Mouse (Mus musculus) lung, embryonic 15.5 days (tissue): Measurements from ENCODE around the gene Lama2. TPM values are rescaled to one million over a fixed set of nuclear protein-coding genes. Genes with fewer than 3 reads are reported as not detected.

Experiments
- ATAC-seq: fragments of 200-750 bp; cut with Nextera tagmentation; 2 replicates; pipeline ENCODE4 v1.8.0; 2017; ENCODE audit warnings: moderate number of reproducible peaks, borderline replicate concordance; ENCODE audit not compliant: low FRiP score, low TSS enrichment; ENCODE audit errors: extremely low read depth
- H3K27ac ChIP-seq: fragments of 300-500 bp; sonication (generic); 2 replicates; pipeline ENCODE4 v1.5.1; 2015; ENCODE audit warnings: moderate library complexity, mild to moderate bottlenecking, inconsistent platforms
- H3K27me3 ChIP-seq: fragments of 300-500 bp; sonication (generic); 2 replicates; pipeline ENCODE4 v1.6.1; 2015; ENCODE audit warnings: inconsistent platforms
- H3K36me3 ChIP-seq: fragments of 300-500 bp; sonication (generic); 2 replicates; pipeline ENCODE4 v1.6.1; 2015; ENCODE audit warnings: inconsistent platforms
- H3K4me1 ChIP-seq: fragments of 300-500 bp; sonication (generic); 2 replicates; pipeline ENCODE4 v1.6.1; 2015; ENCODE audit warnings: inconsistent platforms
- H3K4me2 ChIP-seq: fragments of 300-500 bp; sonication (generic); 2 replicates; pipeline ENCODE4 v1.6.1; 2015; ENCODE audit warnings: inconsistent platforms, mild to moderate bottlenecking, moderate library complexity
- H3K4me3 ChIP-seq: fragments of 300-500 bp; sonication (generic); 2 replicates; pipeline ENCODE4 v1.5.1; 2015; ENCODE audit warnings: mild to moderate bottlenecking, inconsistent platforms
- H3K9ac ChIP-seq: fragments of 300-500 bp; sonication (generic); 2 replicates; pipeline ENCODE4 v1.6.1; 2015; ENCODE audit warnings: inconsistent platforms
- H3K9me3 ChIP-seq: fragments of 300-500 bp; sonication (generic); 2 replicates; pipeline ENCODE4 v1.6.1; 2016; ENCODE audit warnings: inconsistent platforms
- WGBS: fragments of 180-500 bp; shearing (Covaris S2); methylation state at CpG from one replicate; pipeline ENCODE4 v1.1.7; 2015; 5-methylcytosine and 5-hydroxymethylcytosine counted together
- polyA plus RNA-seq: library from polyadenylated mRNA; unstranded; fragments of >200 nt; fragmentation: Nextera tagmentation; extraction: Ambion mirVana; gene quantifications from 2 replicates; pipeline ENCODE4 v1.2.1, GENCODE M21; 2015

Gene Lama2
- polyA plus RNA-seq, 1 experiment from 2014 or later = 13.4 TPM

- no peak overlapping the region for H3K4me2 ChIP-seq
- 70% methylated on average over 2 of the region's 2 CpGs for WGBS
- H3K9ac ChIP-seq = no peak overlapping the region
Observed at GRCm38 (mm10) chr10:27068794-27069435, 550.6 kb downstream of the Lama2 start.

GRCm38 (mm10) chr10:27063671-27064070 is 555.9 kb downstream of the Lama2 start:
- Histone ChIP-seq H3K4me1 (no peaks in the 10 kb centered on the region), H3K4me3 (no peak overlapping the region), H3K36me3 (no peaks in the 10 kb centered on the region), H3K27me3 (no peaks in the 10 kb centered on the region), H3K9me3 (no peaks in the 10 kb centered on the region), H3K27ac (no peak overlapping the region), H3K9ac (no peak overlapping the region), H3K4me2 (no peak overlapping the region)
- WGBS = 30% methylated on average over 4 of the region's 4 CpGs
- 0 out of 2 replicates have a peak, but pooled peaks have one; percentile 55 for ATAC-seq

More at GRCm38 (mm10) chr10:27068794-27069435, 550.6 kb downstream of the Lama2 start:
- H3K27me3 ChIP-seq = no peaks in the 10 kb centered on the region
- no peaks in the 10 kb centered on the region for H3K9me3 ChIP-seq
- no peaks in the 10 kb centered on the region for H3K4me1 ChIP-seq
- no peaks in the 10 kb centered on the region for H3K36me3 ChIP-seq
- no peak overlapping the region for H3K4me3 ChIP-seq
- ATAC-seq = no peak
- H3K27ac ChIP-seq = no peak overlapping the region

GRCm38 (mm10) chr10:27054488-27054887 is 565.1 kb downstream of the Lama2 start:
- 71% methylated on average over 4 of the region's 4 CpGs for WGBS
- Histone ChIP-seq H3K4me3 (no peak overlapping the region), H3K27me3 (no peaks in the 10 kb centered on the region), H3K9ac (no peak overlapping the region), H3K9me3 (no peaks in the 10 kb centered on the region), H3K27ac (no peak overlapping the region), H3K4me1 (no peaks in the 10 kb centered on the region), H3K4me2 (no peak overlapping the region), H3K36me3 (no peaks in the 10 kb centered on the region)
- no peak for ATAC-seq

- no peaks in the 10 kb centered on the region for H3K4me1 ChIP-seq
- H3K27me3 ChIP-seq = no peaks in the 10 kb centered on the region
- H3K36me3 ChIP-seq = no peaks in the 10 kb centered on the region
- H3K4me2 ChIP-seq = no peak overlapping the region
- no peaks in the 10 kb centered on the region for H3K9me3 ChIP-seq
- ATAC-seq = no peak
- H3K27ac ChIP-seq = no peak overlapping the region
- no peak overlapping the region for H3K9ac ChIP-seq
- no peak overlapping the region for H3K4me3 ChIP-seq
- WGBS = 65% methylated on average over 2 of the region's 2 CpGs
Observed at GRCm38 (mm10) chr10:27047196-27047595, 572.4 kb downstream of the Lama2 start.

GRCm38 (mm10) chr10:27041812-27042211 is 577.7 kb downstream of the Lama2 start:
- Histone ChIP-seq H3K4me1 (no peaks in the 10 kb centered on the region), H3K9ac (no peak overlapping the region), H3K36me3 (no peaks in the 10 kb centered on the region), H3K27me3 (no peaks in the 10 kb centered on the region), H3K27ac (no peak overlapping the region), H3K4me2 (no peak overlapping the region), H3K4me3 (no peak overlapping the region), H3K9me3 (no peaks in the 10 kb centered on the region)
- ATAC-seq = no peak
- WGBS = 36% methylated on average over 1 of the region's 1 CpGs

- no peaks in the 10 kb centered on the region for H3K36me3 ChIP-seq
- no peak overlapping the region for H3K27ac ChIP-seq
- WGBS = 83% methylated on average over 1 of the region's 1 CpGs
- H3K9ac ChIP-seq = no peak overlapping the region
- H3K9me3 ChIP-seq = no peaks in the 10 kb centered on the region
- H3K27me3 ChIP-seq = no peaks in the 10 kb centered on the region
- ATAC-seq = no peak
- H3K4me3 ChIP-seq = no peak overlapping the region
- H3K4me2 ChIP-seq = no peak overlapping the region
- no peaks in the 10 kb centered on the region for H3K4me1 ChIP-seq
Observed at GRCm38 (mm10) chr10:27022707-27023106, 596.9 kb downstream of the Lama2 start.

- no peak for ATAC-seq
- no peak overlapping the region for H3K4me2 ChIP-seq
- no peak overlapping the region for H3K9ac ChIP-seq
- no peaks in the 10 kb centered on the region for H3K9me3 ChIP-seq
- no peak overlapping the region for H3K4me3 ChIP-seq
- H3K27me3 ChIP-seq = no peaks in the 10 kb centered on the region
- no peaks in the 10 kb centered on the region for H3K4me1 ChIP-seq
- H3K36me3 ChIP-seq = no peaks in the 10 kb centered on the region
- no peak overlapping the region for H3K27ac ChIP-seq
Observed at GRCm38 (mm10) chr10:27012804-27013365, 606.7 kb downstream of the Lama2 start.

GRCm38 (mm10) chr10:27007364-27007763 is 612.2 kb downstream of the Lama2 start:
- Histone ChIP-seq H3K36me3 (no peaks in the 10 kb centered on the region), H3K9ac (no peak overlapping the region), H3K27me3 (no peaks in the 10 kb centered on the region), H3K4me2 (no peak overlapping the region), H3K9me3 (no peaks in the 10 kb centered on the region), H3K4me3 (no peak overlapping the region), H3K27ac (no peak overlapping the region), H3K4me1 (no peaks in the 10 kb centered on the region)
- WGBS = 73% methylated on average over 2 of the region's 2 CpGs
- ATAC-seq = no peak

GRCm38 (mm10) chr10:27005716-27006115 is 613.8 kb downstream of the Lama2 start:
- Histone ChIP-seq H3K4me3 (no peak overlapping the region), H3K4me1 (no peaks in the 10 kb centered on the region), H3K9me3 (no peaks in the 10 kb centered on the region), H3K9ac (no peak overlapping the region), H3K27me3 (no peaks in the 10 kb centered on the region), H3K36me3 (no peaks in the 10 kb centered on the region), H3K4me2 (no peak overlapping the region), H3K27ac (no peak overlapping the region)
- 64% methylated on average over 2 of the region's 2 CpGs for WGBS
- ATAC-seq = no peak

- Histone ChIP-seq H3K9me3 (no peaks in the 10 kb centered on the region), H3K27ac (no peak overlapping the region), H3K4me1 (no peaks in the 10 kb centered on the region), H3K4me3 (no peak overlapping the region), H3K36me3 (no peaks in the 10 kb centered on the region), H3K4me2 (no peak overlapping the region), H3K27me3 (no peaks in the 10 kb centered on the region), H3K9ac (no peak overlapping the region)
- 70% methylated on average over 2 of the region's 2 CpGs for WGBS
- no peak for ATAC-seq
Observed at GRCm38 (mm10) chr10:27001554-27002178, 617.9 kb downstream of the Lama2 start.

GRCm38 (mm10) chr10:26996684-26997083 is 622.9 kb downstream of the Lama2 start:
- Histone ChIP-seq H3K27me3 (no peaks in the 10 kb centered on the region), H3K4me3 (no peak overlapping the region), H3K27ac (no peak overlapping the region), H3K4me1 (no peaks in the 10 kb centered on the region), H3K9me3 (no peaks in the 10 kb centered on the region), H3K4me2 (no peak overlapping the region), H3K36me3 (no peaks in the 10 kb centered on the region), H3K9ac (no peak overlapping the region)
- ATAC-seq = no peak

GRCm38 (mm10) chr10:26995987-26996386 is 623.6 kb downstream of the Lama2 start:
- 66% methylated on average over 6 of the region's 6 CpGs for WGBS
- no peak overlapping the region for H3K9ac ChIP-seq
- no peaks in the 10 kb centered on the region for H3K4me1 ChIP-seq
- H3K4me3 ChIP-seq = no peak overlapping the region
- ATAC-seq = no peak
- H3K27ac ChIP-seq = no peak overlapping the region
- no peak overlapping the region for H3K4me2 ChIP-seq
- no peaks in the 10 kb centered on the region for H3K36me3 ChIP-seq
- H3K27me3 ChIP-seq = no peaks in the 10 kb centered on the region
- no peaks in the 10 kb centered on the region for H3K9me3 ChIP-seq
